Mouse (Mus musculus) thymus, adult 2 months (tissue): ENCODE measurements around the gene Gm20605.

ENCODE experiments used
- CTCF ChIP-seq: fragments of 200-500 bp; IDR thresholded peaks from 2 replicates; pipeline ENCODE4 v1.5.1; 2012; ENCODE audit warnings: mild to moderate bottlenecking, control low read depth, low read length, moderate library complexity, borderline replicate concordance; ENCODE audit not compliant: control insufficient read depth, poor library complexity, insufficient read depth; ENCODE audit errors: extremely low read depth
- POLR2A ChIP-seq: fragments of 200-500 bp; IDR thresholded peaks from 2 replicates; pipeline ENCODE4 v1.6.1; 2012; ENCODE audit warnings: mild to moderate bottlenecking, low read length, control low read depth, moderate library complexity; ENCODE audit not compliant: control insufficient read depth, poor library complexity, insufficient read depth; ENCODE audit errors: extremely low read depth

DNA sequence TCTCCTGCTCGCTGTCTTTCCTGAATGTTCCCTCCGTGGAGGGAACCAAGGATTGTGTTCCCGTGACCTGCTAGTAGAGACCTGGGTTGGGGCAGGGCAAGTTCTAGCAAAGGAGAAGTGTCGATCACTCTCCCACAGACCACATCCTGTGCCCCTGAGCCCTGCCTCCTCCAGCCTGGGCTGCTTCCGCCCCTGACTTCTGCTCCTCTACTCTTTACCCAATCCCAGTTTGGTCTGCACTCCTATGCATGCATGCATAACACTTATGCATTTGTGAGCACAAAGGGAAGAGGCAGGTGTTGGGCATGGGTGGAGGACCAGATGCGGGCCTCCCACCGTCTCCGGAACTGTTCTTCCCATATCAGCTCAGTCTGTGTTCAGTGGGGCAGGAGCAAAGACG lies 2.2 kb downstream of the Gm20605 start:
- TF ChIP-seq CTCF (no peak), POLR2A (peak; percentile 31; the same call in 1 of the 2 replicates)
